Mouse (Mus musculus) splenic B cell, adult 2 months (primary cell): ENCODE data around the gene Sirt3.
A peak's percentile ranks its signal among the peaks of the same experiment; 100 is the strongest.

Source experiments
- DNase-seq: peaks from one replicate; pipeline ENCODE4 v3.0.0-alpha.2; 2011; ENCODE audit warnings: low read depth, low spot score
- H3K27me3 ChIP-seq: 2 replicates; pipeline ENCODE4 v1.6.1; 2012; ENCODE audit warnings: mild to moderate bottlenecking, low read length, moderate library complexity, mixed read lengths; ENCODE audit not compliant: control insufficient read depth, poor library complexity, insufficient read depth, severe bottlenecking
- H3K36me3 ChIP-seq: 2 replicates; pipeline ENCODE4 v1.6.1; 2012; ENCODE audit warnings: mild to moderate bottlenecking, low read length, moderate library complexity, mixed read lengths; ENCODE audit not compliant: control insufficient read depth, poor library complexity, insufficient read depth, severe bottlenecking

Sirt3 gene

DNA sequence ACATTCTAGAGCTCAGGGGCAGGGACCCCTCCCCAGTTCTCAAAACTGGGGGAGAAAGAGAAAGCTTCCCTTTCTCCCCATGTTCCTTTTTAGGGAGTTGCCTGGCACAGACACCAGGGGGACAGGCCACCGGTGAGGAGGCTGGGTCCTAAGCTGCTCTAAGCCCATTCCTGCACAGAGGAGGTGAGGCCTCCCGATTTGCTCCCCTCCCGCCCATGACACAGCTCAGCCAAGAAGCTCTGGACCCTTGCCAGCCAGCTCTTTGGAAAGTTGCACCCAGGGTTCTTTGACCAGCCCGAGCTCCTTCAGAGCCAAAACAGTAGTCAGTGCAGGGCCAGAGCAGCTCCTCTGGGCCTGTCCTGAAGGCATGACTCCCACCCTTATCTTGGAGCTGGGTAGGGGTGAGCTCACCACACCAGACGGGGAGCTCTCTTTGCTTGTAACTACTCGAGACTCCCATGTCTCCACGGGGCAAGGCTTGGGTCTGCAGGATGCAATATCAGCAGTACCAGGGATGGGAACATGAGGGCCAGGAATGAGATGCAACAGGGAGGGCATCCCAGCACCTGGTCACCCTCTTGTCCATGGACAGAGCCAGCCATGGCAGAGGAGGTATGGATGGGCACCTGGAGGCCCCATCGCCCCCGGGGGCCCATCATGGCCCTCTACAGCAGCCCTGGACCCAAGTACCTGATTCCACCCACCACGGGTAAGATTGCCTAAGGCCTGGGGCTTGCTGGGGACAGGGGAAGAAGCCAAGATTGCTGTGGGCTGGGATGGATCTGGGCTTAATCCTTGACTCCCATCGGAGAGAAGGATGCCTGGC, 34.1 kb downstream of the Sirt3 start, which contains the start of gene Odf3:
Odf3 (plus strand) TSS at position 51 of the 826 bp plus-strand sequence.
- Histone ChIP-seq H3K36me3 (0 out of 2 replicates have a peak, but pooled peaks cover 1% of the 10 kb centered on the region), H3K27me3 (no peaks in the 10 kb centered on the region; the same call in 1 of the 2 replicates)
- DNase-seq: no peak

DNA sequence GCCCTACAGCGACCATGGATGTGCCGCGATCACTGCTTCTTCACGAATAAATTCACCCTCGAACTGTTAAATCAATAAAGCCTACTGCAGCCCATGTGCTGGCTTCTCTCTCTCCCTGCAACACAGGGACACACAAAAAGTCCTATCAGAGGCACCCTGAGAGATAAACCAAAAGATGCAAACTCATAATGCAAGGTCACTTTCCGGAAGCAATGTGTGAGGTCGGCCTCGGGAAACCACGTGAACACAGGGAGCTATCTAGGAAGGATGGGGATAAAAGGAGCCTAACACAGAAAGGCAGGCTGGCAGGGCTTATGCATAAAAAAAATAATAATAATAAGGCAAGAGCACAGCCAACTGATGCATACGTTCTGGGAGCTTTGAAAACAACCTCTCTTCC, 35.4 kb downstream of the Sirt3 start:
- Histone ChIP-seq H3K27me3 (no peaks in the 10 kb centered on the region; the same call in 1 of the 2 replicates), H3K36me3 (0 out of 2 replicates have a peak, but pooled peaks cover 1% of the 10 kb centered on the region)
- DNase-seq: no peak

DNA sequence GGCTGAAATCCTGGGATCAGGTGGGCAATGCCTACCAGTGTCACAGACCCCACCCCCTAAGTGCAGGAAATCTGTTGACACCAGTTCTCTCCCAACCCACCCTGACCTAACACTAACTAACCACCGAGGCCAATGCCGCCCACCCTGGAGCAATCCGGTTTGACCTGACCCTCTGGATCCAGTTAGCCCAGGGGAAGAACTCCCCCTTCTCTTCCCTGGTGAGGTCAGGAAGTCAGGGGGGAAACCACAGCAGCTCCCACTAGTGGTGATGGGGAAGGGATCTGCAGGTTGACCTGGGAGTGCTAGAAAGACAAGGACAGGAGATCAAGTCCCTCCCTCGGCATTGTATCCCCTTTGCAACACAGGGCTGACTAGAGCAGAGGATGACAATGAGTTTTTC, 36.4 kb downstream of the Sirt3 start:
- Histone ChIP-seq H3K36me3 (no peaks in the 10 kb centered on the region), H3K27me3 (no peaks in the 10 kb centered on the region; the same call in 1 of the 2 replicates)
- DNase-seq: no peak

DNA sequence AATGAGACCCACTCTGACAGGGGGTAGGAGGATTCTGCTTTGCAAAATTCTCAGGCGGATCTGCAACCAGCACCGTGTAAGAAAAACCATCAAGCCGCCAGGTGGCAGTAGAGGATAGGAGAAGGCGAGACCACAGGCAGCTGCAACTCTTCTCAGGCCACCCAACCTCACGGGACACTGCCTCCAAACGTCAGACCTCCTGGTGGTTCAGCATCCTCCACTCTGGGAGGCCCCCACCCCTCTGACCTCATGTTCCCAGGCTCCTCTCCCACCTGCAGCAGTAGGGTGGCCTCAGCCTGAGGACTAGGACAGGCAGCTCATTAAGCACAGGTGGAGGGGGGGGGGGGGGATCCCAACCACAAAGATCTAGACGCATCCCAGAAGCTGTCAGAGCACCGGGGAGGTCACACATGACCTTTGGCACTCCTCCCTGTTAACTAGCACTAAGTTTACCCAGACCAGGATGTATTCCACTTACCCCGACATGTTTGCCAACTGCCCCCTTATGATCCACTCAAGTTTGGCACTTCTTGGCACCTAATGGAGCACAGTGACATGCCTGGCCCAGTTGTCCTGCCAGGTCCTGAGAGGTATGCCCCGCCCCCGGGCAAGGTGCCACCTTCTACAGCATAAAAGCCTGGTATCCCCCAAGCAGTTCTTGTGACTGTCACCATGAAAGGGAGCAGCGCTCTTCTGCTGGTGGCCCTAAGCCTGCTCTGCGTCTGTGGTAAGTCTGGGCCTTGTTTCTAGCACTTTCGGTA, 37.0 kb downstream of the Sirt3 start, which contains the start of gene Scgb1c1:
Scgb1c1 (plus strand) TSS at position 643 of the 761 bp plus-strand sequence.
- no peaks in the 10 kb centered on the region; the same call in 1 of the 2 replicates for H3K27me3 ChIP-seq
- H3K36me3 ChIP-seq: no peaks in the 10 kb centered on the region
- peak; percentile 93 for DNase-seq

DNA sequence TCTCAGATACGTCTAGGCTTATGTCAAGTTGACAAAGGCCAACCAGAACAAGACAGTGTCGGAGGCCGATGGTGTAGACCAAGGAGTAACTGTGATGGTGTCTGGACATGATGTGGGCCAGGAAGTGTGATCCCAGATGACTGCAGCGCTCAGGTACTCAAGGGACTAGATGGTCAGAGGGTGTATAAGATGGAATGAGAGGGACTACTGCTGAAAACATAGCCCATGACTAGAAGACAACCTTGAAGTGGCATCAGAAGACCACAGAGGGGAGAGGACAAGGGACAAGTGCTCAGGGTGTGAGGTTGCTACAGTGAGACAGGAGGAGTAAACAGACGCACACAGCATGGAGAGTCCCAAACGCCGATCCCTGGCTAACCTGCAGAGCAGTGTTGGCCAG, 38.3 kb downstream of the Sirt3 start:
- no peak for DNase-seq
- Histone ChIP-seq H3K36me3 (no peaks in the 10 kb centered on the region), H3K27me3 (no peaks in the 10 kb centered on the region; the same call in 1 of the 2 replicates)

DNA sequence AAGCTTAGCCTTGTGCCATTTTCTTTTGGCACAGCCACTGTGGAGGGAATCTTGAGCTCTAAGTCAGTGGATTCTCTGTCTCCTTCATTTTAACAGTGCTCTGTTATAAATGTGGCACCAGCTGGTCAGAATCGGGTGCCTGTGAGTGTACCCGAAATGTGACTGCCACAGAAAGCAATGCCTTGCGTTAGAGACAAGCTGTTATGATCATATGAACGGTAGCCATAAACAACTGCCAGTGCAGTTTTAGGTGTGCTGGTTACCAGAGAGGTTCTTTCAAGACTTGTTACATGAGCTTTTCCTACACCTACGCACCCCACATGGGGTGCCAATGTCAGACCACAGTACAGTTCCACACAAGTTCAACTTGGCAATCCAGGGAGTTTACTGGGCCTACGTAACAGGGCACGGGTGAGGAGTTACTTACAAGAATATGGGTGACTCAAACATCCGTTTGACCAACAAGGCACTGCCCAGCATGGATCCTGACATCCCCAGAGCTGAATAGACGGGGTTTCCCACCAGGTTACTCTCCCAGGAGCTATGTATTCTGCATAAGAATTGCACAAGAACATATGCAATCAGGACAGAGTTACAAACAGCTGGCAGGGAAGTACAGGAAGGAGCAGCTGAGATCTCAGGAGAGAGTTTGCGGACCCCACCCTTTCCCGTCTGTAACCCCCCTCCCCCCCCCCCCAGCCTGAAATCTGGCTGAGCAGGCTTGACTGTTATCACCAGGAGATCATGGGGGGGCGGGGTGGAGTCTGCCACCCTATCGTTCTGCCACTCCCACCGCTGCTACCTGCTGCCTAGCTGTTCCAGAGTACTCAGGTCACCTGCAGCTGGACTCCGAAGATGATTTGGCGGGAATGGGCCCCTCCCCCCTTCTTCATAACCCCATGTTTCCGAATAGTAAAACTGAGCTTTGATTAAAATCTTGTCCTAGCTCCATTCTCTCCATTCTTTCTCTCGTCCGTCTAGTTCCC, 41.1 kb downstream of the Sirt3 start:
- Histone ChIP-seq H3K36me3 (no peaks in the 10 kb centered on the region), H3K27me3 (no peaks in the 10 kb centered on the region)
- DNase-seq: no peak

DNA sequence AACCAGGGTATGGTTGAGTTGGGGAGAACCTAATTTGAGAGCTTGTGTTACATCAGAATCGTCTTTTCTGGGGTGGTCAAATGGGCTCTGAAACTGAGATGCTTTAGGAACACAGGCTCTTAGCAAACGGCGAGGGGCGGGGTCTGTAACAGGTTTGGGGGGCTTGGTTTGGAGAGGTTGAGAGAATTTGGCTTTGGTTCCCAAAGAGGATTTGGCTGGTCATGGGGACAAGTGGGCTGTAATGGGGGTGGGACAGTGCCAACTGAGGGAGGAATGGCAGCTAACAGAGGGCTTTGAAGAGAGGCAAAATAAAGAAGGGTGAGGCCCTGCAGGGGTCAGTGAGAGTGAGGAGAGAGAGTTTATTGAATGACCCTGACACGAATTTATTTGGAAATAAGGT, 42.6 kb downstream of the Sirt3 start:
- DNase-seq: no peak
- no peaks in the 10 kb centered on the region for H3K27me3 ChIP-seq
- no peaks in the 10 kb centered on the region for H3K36me3 ChIP-seq

DNA sequence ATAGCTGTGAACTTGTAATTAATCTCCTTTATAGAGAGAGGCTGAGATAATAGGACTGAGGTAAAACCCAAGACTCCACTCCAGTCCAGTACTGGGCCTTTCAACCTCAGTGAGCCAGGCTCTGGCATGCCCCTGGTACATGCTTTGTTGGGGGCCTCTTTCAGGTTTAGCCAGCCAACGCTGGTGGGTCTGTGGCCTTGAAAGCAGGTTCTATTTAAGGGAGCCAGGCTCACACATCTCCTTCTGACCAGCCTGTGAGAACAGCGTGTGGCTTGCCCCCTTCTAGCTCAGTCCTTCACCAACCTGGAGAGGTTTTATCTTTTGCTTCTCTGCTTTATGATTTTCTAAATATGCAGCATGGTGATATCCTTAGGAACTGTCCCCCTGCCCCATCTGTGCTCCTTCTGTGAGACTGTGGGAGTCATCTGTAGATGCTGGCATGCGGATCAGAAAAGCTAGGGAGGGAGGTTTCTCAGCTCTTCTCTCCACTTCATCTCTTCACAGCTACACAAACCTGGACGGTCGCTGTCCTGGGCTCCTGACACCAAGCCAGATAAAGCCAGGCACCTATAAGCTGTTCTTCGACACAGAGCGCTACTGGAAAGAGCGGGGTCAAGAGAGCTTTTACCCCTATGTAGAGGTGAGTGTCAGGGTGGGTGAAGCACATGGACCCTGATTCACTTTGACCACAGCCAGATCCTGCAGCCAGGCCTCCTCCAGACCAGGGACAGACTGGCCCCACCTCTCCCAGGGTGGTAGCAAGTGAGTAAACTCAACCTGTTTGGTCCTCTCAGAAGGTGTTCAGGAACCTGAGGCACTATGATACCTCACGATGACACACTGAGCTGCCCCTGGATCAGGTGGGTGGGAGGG, 45.6 kb downstream of the Sirt3 start:
- no peak for DNase-seq
- Histone ChIP-seq H3K36me3 (no peaks in the 10 kb centered on the region), H3K27me3 (no peaks in the 10 kb centered on the region)

DNA sequence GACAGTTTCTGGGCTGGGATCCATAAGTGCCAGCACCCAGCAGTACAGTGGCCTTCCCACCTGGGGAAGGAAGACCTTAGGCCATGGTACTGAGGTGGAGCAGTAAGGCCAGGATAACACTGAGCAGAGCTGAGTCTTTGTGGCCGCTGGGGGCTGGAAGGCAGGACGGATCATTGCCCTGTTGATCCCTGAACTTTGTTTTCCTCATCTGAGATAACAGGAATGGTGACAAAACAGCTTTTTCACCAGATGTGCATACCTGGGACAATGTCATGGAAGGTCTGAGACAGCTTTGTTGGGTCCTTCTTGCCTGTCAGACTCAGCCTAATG, 46.4 kb downstream of the Sirt3 start:
- no peak for DNase-seq
- Histone ChIP-seq H3K36me3 (no peaks in the 10 kb centered on the region), H3K27me3 (no peaks in the 10 kb centered on the region)

DNA sequence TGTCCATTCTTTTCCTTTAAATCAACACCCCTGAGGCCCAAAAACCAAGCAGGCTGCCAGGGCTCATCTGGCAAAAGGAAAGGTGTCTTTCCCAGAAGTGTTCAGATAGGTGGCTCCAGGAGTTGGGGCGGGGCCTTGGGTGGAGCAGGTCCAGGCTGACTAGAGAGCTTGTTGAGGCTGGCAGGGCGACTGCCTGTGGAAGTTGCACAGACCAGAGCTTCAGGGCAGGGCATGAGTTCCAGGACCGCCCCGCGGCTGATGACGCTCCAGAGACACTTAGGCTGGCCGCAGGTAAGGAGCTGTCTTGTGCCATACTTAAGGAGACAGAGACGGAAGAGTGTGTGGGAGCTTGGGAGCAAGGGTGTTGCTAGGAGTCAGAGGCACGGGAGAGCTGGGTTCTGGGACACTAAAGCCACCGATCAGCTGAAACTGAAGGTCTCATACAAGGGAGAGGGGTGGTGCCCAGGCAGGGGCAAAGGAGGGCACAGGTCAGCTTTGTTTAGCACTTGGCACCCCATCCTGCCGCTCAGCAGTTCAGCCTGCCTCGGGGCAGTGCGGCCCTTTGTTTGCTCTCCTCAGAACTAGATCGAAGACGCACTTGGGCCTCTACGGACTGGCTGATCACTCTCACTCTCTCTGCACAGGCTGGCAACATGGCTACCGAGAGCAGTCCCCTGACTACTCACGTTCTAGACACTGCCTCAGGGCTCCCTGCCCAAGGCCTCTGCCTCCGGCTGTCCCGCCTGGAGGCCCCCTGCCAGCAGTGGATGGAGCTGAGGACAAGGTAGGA, 46.9 kb downstream of the Sirt3 start, which contains the start of gene Urah:
Urah (plus strand) TSS at position 51 of the 790 bp plus-strand sequence.
- no peak for DNase-seq
- no peaks in the 10 kb centered on the region for H3K27me3 ChIP-seq
- H3K36me3 ChIP-seq: no peaks in the 10 kb centered on the region

DNA sequence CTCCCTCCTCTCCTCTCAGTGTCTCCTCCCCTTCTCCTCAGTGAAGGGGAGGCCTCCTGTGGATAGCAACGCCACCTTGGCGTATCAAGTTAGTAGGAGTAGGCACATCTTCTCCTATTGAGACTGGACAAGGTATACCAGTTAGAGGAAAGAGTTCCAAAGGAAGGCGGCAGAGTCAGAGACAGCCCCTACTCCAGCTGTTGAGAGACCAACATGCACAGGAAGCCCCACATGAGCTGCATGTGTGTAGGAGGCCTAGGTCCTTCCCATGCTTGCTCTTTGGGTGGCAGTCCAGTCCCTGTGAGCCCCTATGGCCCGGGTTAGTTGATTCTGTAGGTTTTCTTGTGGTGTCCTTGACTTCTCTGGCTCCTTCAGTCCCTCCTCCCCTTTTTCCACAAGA, 48.8 kb downstream of the Sirt3 start:
- Histone ChIP-seq H3K36me3 (no peaks in the 10 kb centered on the region), H3K27me3 (no peaks in the 10 kb centered on the region)
- no peak for DNase-seq

DNA sequence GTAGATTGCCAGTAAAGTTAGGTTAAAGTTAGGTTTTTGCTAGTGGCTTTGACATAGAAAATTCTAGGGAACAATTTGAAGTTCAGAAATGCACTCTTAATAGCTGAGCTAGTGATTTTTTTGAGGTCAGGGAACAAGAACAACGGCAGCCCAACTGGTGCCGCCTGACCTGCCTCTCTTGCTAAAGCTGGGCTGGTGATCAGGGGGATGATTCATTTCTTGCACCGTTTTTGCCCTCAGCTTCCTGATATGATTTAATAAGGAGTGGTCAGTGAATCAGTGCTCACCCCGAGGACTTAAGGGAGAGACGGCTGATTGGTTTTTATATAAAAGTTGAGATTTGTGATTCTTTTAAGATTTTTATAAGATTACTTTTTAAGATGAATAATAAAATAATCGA, 50.7 kb downstream of the Sirt3 start:
- Histone ChIP-seq H3K27me3 (no peaks in the 10 kb centered on the region), H3K36me3 (no peaks in the 10 kb centered on the region)
- DNase-seq: no peak
